Mouse (Mus musculus) bone marrow, adult 2 months (tissue): ENCODE measurements around the gene Ffar4.

Source experiments
- CTCF ChIP-seq: fragments of 200-500 bp; IDR thresholded peaks from 2 replicates; pipeline ENCODE4 v1.5.1; 2011; ENCODE audit warnings: low read length, control low read depth; ENCODE audit not compliant: control insufficient read depth, insufficient read depth
- POLR2A ChIP-seq: fragments of 200-500 bp; IDR thresholded peaks from 2 replicates; pipeline ENCODE4 v1.6.1; 2011; ENCODE audit warnings: low read depth, mild to moderate bottlenecking, control low read depth, low read length, borderline replicate concordance; ENCODE audit not compliant: control insufficient read depth

- TF ChIP-seq POLR2A (no peak), CTCF (no peak)
Measured at GRCm38 (mm10) chr19:38111056-38111455, 14.2 kb downstream of the Ffar4 start.
